Mouse (Mus musculus) cerebellum, adult 9-11 months (tissue): Measurements from ENCODE around the gene Magi1.

Experiments
- DNase-seq: peaks from one replicate; pipeline ENCODE4 v3.0.0; 2022

The Magi1 gene

GRCm38 (mm10) chr6:94256982-94257830, 26.5 kb downstream of the Magi1 start:
- no peak for DNase-seq

DNA sequence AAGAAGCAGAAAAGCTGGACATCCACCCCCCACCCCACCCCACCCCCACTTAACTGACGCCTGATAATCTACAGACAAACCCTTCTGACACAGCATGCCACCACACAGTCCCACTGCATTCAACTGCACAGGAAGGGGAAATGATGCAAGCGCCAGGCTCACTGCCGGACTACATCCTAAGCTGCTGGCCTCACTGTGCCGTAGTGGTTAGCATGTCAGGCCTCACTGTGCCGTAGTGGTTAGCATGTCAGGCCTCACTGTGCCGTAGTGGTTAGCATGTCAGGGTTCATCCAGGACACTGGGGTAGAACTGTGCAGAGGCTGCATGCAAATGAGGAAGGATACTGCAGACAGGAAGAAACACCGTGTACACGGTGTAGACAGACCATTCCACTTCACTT, 29.8 kb downstream of the Magi1 start:
- no peak for DNase-seq

- no peak for DNase-seq
Measured at GRCm38 (mm10) chr6:94251358-94251945, 32.3 kb downstream of the Magi1 start.

DNA sequence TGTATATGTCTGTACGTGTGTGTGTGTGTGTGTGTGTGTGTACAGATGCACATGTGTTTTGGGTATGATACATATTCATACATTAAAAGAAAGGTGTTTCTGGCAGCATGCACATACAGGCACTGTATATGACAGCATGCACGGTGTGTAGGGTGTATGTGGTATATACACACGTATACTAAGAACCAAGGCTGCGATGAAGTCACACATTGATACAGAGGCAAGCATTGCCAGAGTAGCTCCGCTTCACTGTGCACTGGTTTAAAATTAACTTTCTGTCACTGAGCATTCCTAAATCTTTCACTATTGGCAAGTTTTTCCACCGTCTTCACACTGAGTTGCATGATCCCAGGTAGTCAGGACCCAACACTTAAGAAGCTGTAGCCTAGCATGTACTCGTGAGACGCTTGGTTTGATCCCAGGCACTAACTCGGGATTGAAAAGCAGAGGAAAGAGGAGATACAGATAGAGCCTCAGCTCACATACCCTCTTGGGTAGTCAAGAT, 34.4 kb downstream of the Magi1 start:
- no peak for DNase-seq

DNA sequence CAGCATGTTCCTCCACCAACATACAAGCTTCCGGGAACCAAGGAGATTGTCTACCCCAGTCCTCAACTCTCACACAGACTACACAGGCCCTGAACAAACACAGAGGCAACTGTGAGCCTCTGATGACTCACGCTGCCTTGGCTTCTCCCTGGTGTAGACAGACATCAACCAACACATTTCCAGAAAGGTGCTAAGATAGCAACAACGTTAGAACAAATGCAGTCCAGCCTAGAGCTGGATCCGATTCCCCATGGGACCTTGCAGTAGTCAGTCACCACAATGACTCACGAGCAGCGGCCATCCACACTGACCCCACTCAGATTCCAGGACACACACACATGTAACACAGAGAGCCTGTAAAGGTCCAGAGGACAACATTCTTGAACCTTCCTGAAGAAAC, 42.5 kb downstream of the Magi1 start:
- DNase-seq, result no peak

DNA sequence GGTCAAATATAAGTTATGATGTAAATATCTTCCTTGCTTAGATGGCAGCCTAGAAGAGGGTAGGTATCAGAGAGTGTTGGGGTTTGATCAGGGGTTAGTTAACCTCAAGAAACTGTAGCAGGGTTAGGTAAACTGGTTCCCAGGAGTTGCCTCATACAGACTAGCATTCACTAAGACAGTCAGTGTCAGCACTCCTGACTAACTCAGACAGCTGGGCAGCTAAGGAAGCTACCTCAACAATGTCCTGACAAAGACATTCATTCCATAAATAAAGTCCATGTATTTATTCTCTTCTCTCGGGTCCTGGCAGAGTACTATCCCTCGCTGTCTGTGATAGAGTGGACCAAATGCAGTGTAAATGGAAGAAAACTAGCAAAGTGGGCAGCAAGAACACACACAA, 45.1 kb downstream of the Magi1 start:
- no peak for DNase-seq

DNA sequence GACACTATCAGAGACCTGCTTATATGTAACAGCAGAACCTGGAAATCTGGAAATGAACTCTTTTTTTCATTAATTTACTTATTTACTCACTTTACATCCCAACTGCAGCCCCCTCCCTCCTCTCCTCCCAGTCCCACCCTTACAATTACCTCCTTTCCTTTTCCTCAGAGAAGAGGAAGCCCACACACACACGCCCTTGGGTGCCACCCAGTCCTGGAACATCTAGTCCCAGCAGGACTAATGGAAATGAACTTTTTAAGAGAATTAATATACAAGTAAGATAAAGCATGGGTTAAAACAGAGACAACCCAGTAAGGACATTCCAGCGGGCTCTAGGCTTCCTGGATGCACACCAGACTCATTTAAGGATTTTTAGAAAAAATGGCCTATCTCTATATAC, 46.8 kb downstream of the Magi1 start:
- DNase-seq, result no peak

- DNase-seq, result no peak
Measured at GRCm38 (mm10) chr6:94232243-94232785, 51.4 kb downstream of the Magi1 start.

DNA sequence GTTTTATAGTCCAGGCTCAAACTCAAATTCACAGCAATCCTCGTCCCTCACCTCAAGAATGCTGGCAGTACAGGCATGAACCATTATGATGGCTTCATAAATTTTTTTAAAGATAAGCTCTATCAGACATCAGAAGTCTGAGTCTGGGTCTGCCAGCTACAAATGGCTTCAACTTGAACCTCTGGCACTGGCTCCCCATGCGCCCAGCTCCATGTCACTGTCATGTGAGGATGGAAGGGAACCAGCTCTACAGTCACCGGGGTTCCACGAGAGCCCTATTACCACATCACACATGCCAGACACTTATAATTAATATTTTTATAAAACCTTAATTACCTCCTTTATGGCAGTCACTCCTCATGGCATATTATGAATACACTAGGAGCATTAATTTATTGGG, 51.9 kb downstream of the Magi1 start:
- DNase-seq, result no peak

- no peak for DNase-seq
Measured at GRCm38 (mm10) chr6:94231367-94231766, 52.4 kb downstream of the Magi1 start.

DNA sequence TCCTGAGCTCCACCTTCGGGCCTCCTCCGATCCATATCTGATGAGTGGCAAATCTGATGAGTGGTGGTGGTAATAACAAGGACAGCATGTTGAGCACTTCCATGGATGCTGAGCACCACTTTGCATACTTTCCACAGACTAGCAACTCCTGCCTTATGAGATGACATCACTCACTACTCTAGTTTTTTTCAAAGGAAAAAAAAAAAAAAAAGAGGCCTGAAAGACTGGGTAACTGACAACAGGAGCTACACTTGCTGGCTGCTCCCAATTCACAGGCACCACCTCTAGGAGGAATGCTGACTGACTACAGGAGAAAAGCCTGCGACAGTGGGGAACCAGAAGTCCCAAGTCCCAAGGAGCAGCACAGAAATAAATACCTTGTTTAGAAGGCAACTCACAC, 52.8 kb downstream of the Magi1 start:
- DNase-seq, result no peak

DNA sequence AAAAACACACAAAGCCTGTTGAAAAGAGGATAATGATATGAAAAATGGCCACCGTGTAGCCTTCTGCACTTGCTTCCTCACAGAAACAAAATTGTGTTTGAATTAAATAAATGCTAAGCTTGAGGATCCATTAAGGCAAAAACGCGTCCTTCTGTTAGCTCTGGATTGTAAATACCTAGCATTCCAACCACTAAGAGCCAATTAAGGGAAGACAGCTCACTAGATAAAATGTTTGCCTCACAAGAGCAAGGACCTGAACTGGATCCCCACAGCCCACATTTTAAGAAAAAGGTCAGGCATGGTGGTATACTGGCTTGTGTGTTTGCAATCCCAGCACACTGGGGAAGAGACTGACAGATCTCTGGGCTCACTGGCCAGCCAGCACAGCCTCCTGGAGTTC, 53.6 kb downstream of the Magi1 start:
- DNase-seq, result no peak

DNA sequence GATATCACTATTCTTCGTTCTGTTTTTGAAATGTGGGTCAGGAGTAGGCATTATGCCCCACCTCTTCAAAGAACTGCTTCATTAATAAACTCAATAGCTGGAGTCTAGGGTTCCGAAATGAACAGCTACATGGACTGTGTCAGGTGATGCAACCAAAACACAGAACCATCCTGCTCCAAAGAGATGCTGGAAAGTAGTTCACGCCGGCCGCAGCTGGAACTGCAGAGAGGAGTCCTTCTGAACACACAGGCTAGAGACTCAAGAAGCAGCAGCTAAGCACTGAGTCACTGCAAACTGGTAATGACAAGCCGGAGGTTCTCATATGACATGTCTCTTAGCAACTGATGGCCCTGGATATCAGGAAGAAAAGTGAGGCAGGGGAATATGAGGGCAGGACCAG, 57.5 kb downstream of the Magi1 start:
- no peak for DNase-seq

GRCm38 (mm10) chr6:94225832-94226231, 57.9 kb downstream of the Magi1 start:
- no peak for DNase-seq

DNA sequence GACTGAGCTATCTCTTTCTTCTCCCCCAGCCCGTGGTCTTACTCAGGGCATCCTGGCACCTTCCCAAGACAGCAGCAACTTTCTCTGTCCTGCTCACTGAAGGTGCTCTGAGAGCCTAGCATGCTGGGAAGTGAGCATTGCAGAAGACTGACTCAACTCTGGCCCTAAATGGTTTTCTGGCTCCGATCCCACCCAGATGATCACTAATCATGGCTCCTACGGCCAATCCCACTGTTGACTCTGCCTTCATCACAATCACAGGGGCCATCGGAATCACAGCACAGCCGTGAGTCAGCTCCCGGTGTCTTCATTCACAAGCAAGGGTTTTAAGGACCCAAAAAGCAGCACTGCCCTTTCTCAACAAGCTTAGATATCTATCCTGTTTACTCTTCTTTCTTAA, 58.6 kb downstream of the Magi1 start:
- no peak for DNase-seq

GRCm38 (mm10) chr6:94222253-94222652, 61.5 kb downstream of the Magi1 start:
- no peak for DNase-seq

DNA sequence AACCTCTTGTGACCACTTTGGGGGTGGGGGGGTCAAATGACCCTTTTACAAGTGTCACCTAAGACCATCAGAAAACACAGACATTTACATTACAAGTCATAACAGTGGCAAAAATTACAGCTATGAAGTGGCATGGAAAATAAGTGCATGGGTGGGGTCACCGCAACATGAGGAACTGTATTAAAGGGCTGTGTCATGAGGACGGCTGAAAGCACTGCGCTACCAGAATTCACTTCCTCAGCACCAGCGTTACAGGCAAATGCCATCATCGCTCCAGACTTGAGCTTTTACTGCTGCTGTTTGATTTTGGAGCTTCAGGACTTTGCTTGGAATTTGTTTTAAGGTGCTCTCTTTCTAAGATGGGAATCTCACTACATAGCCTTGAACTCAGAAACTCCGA, 62.0 kb downstream of the Magi1 start:
- no peak for DNase-seq

DNA sequence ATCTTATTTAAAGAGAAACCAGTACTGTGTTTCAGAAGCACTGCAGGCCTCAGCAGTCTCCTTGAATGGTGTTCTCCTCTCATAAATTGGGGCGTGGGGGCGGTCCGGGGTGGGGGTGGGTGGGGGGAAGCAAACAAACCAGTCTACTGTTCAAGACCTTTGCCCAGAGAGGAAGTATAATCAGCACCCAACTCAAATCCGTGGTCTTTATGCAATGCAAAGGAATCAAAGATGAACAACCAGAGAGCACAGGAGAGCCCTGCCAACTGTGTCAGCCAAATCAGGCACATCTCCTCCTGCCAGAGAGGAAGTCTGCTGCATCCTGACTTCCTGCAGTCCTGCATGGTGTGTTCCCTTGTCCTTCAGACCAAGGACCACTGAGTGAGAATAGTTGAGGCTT, 65.6 kb downstream of the Magi1 start:
- peak; percentile 16 for DNase-seq

DNA sequence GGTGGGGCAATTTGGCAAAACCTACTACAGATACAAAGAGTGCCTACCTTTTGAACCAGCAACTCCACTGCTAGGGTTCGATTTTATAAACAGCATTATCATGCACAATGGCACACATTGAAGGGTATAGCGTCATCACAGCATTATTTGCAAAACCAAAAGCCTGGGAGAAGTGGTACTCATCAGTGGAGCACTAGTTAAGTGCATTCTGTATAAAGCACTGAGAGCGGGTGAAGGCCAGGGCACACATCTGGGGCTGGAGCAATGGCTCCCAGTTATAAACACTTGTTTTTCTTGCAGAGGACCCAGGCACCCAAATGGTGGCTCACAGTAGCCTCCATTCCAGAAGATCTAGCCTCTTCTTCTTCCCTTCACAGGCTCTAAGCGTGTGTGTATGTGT, 67.9 kb downstream of the Magi1 start:
- DNase-seq, result no peak

- no peak for DNase-seq
Measured at GRCm38 (mm10) chr6:94214895-94215538, 68.7 kb downstream of the Magi1 start.

DNA sequence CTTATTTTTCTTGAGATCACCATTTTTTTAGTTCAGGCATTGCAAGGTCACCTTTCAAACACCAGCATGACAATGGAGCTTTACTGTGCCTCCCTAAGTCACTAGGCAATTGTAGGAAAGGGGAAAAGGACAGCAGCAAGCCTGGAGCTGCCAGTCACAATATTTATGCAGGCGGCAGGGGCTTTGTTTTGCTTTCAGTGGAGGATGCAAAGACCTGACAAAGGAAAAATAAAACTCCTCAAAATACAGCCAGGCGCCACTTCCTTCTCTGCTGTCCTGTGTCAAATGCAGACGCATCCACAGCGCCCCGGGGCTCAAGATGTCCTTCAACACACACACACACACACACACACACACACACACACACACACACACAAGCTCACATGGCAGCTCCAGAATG, 77.8 kb downstream of the Magi1 start:
- DNase-seq, result no peak

GRCm38 (mm10) chr6:94203642-94204145, 80.0 kb downstream of the Magi1 start:
- no peak for DNase-seq

- no peak for DNase-seq
Measured at GRCm38 (mm10) chr6:94201940-94202339, 81.8 kb downstream of the Magi1 start.

DNA sequence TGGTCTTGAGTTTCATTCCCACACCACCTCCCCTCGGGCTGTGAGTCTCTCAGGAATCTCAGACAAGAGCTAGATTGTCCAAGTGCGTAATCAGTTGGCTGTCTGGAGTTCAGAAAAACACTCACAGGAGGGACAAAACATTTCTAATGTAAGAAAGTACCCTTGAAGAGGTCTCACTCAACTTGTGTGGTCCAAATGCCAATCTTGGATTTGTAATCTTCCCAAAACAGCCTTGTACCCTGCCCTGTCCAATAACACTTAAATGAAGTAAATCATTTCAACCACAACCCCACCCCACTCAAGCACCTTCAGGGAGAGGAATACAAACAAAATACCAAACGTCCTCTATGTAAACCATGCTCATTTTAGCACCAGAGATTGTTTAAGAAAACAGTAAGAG, 82.8 kb downstream of the Magi1 start:
- no peak for DNase-seq
